Mouse (Mus musculus) embryonic facial prominence, embryonic 13.5 days (tissue): ENCODE data around the gene Rho. TPM values are rescaled to one million over a fixed set of nuclear protein-coding genes. Genes with fewer than 3 reads are reported as not detected.
A peak's percentile ranks its signal among the peaks of the same experiment; 100 is the strongest.

Experiments used
- ATAC-seq: fragments of 200-750 bp; cut with Nextera tagmentation; 2 replicates; pipeline ENCODE4 v1.8.0; 2017; ENCODE audit warnings: low read depth; ENCODE audit not compliant: insufficient number of reproducible peaks, insufficient read depth, low FRiP score, low TSS enrichment
- H3K27ac ChIP-seq: fragments of 300-500 bp; sonication (generic); 2 replicates; pipeline ENCODE4 v1.5.1; 2015; ENCODE audit warnings: moderate library complexity, mild to moderate bottlenecking, inconsistent platforms
- H3K27me3 ChIP-seq: fragments of 300-500 bp; sonication (generic); 2 replicates; pipeline ENCODE4 v1.6.1; 2015; ENCODE audit warnings: mild to moderate bottlenecking, inconsistent platforms
- H3K36me3 ChIP-seq: fragments of 300-500 bp; sonication (generic); 2 replicates; pipeline ENCODE4 v1.6.1; 2015; ENCODE audit warnings: mild to moderate bottlenecking, inconsistent platforms
- H3K4me1 ChIP-seq: fragments of 300-500 bp; sonication (generic); 2 replicates; pipeline ENCODE4 v1.6.1; 2015; ENCODE audit warnings: inconsistent platforms
- H3K4me2 ChIP-seq: fragments of 300-500 bp; sonication (generic); 2 replicates; pipeline ENCODE4 v1.6.1; 2015; ENCODE audit warnings: moderate library complexity, mild to moderate bottlenecking, inconsistent platforms
- H3K4me3 ChIP-seq: fragments of 300-500 bp; sonication (generic); 2 replicates; pipeline ENCODE4 v1.5.1; 2015; ENCODE audit warnings: mild to moderate bottlenecking, inconsistent platforms
- H3K9ac ChIP-seq: fragments of 300-500 bp; sonication (generic); 2 replicates; pipeline ENCODE4 v1.6.1; 2015; ENCODE audit warnings: mild to moderate bottlenecking, inconsistent platforms
- H3K9me3 ChIP-seq: fragments of 300-500 bp; sonication (generic); 2 replicates; pipeline ENCODE4 v1.6.1; 2016; ENCODE audit warnings: inconsistent platforms
- WGBS: fragments of 180-500 bp; shearing (Covaris S2); methylation state at CpG from one replicate; pipeline ENCODE4 v1.1.7; 2015; ENCODE audit warnings: mixed read lengths; 5-methylcytosine and 5-hydroxymethylcytosine counted together
- polyA plus RNA-seq: library from polyadenylated mRNA; unstranded; fragments of >200 nt; fragmentation: Nextera tagmentation; extraction: Ambion mirVana; gene quantifications from 2 replicates; pipeline ENCODE4 v1.2.1, GENCODE M21; 2015

Rho gene
- polyA plus RNA-seq, 1 experiment from 2014 or later: 0.14 TPM

DNA sequence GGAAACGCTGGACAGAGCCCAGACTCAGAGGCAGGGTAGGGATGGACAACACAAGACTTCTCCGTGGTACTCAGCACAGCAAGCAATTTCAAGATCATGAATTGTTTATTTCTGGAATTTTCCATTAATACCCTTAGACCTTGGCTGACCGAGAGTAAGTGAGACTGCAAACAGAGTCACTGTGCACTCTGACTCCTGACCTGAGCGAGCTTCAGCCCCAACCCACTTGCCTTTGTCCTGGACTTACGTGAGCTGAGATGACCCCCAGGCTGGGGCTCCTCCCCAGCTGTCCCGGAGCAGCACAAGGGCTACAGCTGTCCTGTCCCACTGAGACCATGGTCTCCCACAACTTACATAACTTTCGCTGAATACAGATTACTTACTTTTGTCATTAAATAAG lies 51.3 kb downstream of the Rho start:
- Histone ChIP-seq H3K9ac (no peak overlapping the region), H3K27ac (peak overlapping the region; percentile 81), H3K4me2 (0 out of 2 replicates have a peak overlapping the region, but pooled peaks have one; percentile 22), H3K27me3 (no peaks in the 10 kb centered on the region), H3K4me1 (peaks cover 54% of the 10 kb centered on the region), H3K36me3 (peaks cover 5% of the 10 kb centered on the region; the same call in 1 of the 2 replicates), H3K9me3 (no peaks in the 10 kb centered on the region), H3K4me3 (no peak overlapping the region)
- ATAC-seq: no peak
- WGBS: 57% methylated on average over 7 of the region's 7 CpGs

GRCm38 (mm10) chr6:115983306-115984038 lies 51.9 kb downstream of the Rho start:
- Histone ChIP-seq H3K9me3 (no peaks in the 10 kb centered on the region), H3K27me3 (no peaks in the 10 kb centered on the region), H3K9ac (no peak overlapping the region), H3K4me1 (peaks cover 54% of the 10 kb centered on the region), H3K4me2 (peak overlapping the region; percentile 22; the same call in 1 of the 2 replicates), H3K27ac (peak overlapping the region; percentile 81), H3K4me3 (no peak overlapping the region), H3K36me3 (no peaks in the 10 kb centered on the region)
- WGBS: 50% methylated on average over 12 of the region's 12 CpGs
- no peak for ATAC-seq

DNA sequence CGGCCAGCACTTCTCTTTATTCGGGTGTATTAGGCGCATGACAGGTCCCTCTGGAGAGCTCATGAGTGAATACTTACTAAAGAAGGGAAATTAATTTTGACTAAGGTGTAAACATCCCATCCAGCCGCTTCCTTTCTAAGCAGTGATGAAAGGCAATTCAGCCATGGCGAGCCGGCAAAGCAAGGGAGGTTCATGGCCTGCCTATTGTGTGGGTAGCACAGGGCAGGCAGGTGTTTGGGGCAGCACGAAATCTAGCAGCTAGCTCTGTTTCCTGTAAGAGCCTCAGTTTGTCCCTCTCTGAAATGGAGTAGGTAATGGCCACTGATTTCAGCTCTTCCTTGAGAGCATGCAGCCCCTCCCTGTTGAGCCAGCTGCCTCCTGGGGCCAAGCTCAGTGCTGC lies 53.0 kb downstream of the Rho start:
- H3K27me3 ChIP-seq: no peaks in the 10 kb centered on the region
- H3K4me3 ChIP-seq: no peak overlapping the region
- no peaks in the 10 kb centered on the region for H3K9me3 ChIP-seq
- 78% methylated on average over 7 of the region's 7 CpGs for WGBS
- H3K4me2 ChIP-seq: peak overlapping the region; percentile 41; the same call in 1 of the 2 replicates
- H3K9ac ChIP-seq: no peak overlapping the region
- no peaks in the 10 kb centered on the region for H3K36me3 ChIP-seq
- no peak overlapping the region; the same call in 1 of the 2 replicates for H3K27ac ChIP-seq
- ATAC-seq: no peak
- peaks cover 54% of the 10 kb centered on the region for H3K4me1 ChIP-seq

DNA sequence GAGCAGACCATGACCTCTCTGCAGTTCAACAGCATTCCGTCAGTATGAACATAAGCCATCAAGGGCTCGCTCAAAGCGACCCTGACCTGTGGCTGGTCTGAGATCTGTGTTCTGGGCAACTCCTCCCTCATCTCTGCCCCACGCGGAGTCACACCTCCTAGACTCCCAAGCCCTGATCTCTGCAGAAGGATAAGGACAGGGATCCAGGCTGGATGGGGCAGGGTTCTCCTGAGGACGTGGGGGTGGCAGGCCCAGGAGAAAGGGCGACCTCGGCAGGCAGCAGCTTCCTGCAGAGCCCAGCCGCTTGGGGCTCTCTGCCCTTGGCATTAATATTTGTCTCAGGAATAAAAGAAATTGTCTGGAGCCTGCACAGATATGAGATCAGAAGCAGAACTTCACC lies 54.1 kb downstream of the Rho start:
- H3K36me3 ChIP-seq: no peaks in the 10 kb centered on the region
- 0 out of 2 replicates have a peak overlapping the region, but pooled peaks have one; percentile 49 for H3K9ac ChIP-seq
- no peak overlapping the region for H3K4me3 ChIP-seq
- peaks cover 2% of the 10 kb centered on the region; the same call in 1 of the 2 replicates for H3K27me3 ChIP-seq
- WGBS: 56% methylated on average over 9 of the region's 9 CpGs
- H3K9me3 ChIP-seq: no peaks in the 10 kb centered on the region
- H3K27ac ChIP-seq: peak overlapping the region; percentile 62
- peaks cover 54% of the 10 kb centered on the region for H3K4me1 ChIP-seq
- ATAC-seq: no peak
- peak overlapping the region; percentile 41 for H3K4me2 ChIP-seq

DNA sequence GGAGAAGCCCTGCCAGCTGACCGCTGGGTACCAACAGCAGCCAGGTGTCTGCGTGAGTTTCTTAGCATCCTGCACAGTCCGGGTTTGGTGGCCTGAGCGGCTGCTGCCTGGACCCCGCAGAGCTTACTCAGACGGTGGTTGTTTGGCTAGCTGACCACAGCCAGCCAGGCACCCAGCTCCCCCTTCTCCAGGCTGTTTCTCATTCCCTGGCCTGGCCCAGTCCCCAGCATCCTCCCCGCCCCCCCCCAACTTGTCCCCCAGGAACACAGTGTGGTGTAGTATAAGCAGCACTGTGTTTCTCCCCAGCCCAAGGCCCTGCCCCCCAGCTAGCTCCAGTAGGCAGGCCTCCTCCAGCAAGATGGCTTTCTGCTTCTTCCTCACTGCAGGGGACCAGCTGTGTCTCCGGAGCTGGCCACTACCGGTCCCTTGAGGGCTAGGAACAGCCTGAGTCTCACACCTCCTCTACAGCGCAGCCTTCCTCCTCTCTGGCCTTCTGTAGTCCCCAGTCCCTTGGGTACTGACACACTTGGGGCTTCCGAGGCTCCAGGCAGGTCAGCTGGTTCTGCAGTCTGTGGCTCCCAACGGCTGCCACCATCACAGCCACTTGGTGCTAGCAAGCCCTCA lies 55.0 kb downstream of the Rho start:
- 0 out of 2 replicates have a peak overlapping the region, but pooled peaks have one; percentile 1 for H3K4me3 ChIP-seq
- H3K9ac ChIP-seq: peak overlapping the region; percentile 49
- peak overlapping the region; percentile 41 for H3K4me2 ChIP-seq
- no peak; the same call in 1 of the 2 replicates for ATAC-seq
- no peaks in the 10 kb centered on the region for H3K36me3 ChIP-seq
- 51% methylated on average over 12 of the region's 12 CpGs for whole genome bisulfite sequencing
- H3K27me3 ChIP-seq: peaks cover 12% of the 10 kb centered on the region
- peaks cover 62% of the 10 kb centered on the region for H3K4me1 ChIP-seq
- no peaks in the 10 kb centered on the region for H3K9me3 ChIP-seq
- peak overlapping the region; percentile 62; the same call in 1 of the 2 replicates for H3K27ac ChIP-seq

DNA sequence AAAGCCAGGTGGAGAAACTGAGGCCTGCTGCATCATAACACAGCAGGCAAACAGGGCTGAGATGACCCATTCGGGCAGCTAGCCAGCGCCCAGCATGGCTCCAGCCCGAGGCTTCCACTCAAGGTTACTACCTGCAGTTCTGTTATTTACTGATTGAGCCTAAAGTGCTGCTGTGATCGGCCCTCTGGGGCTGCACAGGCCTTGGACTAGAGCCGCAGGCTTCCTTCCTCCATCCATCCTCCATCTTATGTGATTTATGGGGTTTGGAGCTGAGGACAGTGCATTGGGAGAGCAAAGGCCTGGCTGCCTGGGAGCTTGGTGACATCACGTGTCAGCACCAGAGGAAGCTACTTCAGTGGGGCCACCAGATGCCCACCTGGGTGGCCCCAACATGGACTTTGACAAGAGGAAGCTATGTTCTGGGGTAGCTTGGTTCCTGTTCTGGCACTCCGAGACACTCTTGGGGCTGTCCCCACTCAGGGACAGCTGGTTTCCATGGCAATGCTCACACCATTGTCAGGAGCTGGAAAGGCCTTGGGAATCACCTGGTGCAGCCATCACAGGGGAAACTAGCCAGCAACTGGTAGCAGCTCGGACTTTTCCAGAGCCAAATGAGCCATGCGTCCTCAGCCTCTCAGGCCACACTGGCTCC lies 55.7 kb downstream of the Rho start:
- Histone ChIP-seq H3K4me2 (peak overlapping the region; percentile 41), H3K9me3 (no peaks in the 10 kb centered on the region), H3K9ac (peak overlapping the region; percentile 49), H3K27ac (0 out of 2 replicates have a peak overlapping the region, but pooled peaks have one; percentile 55), H3K4me1 (peaks cover 65% of the 10 kb centered on the region), H3K4me3 (0 out of 2 replicates have a peak overlapping the region, but pooled peaks have one; percentile 1), H3K27me3 (peaks cover 18% of the 10 kb centered on the region), H3K36me3 (no peaks in the 10 kb centered on the region)
- 71% methylated on average over 9 of the region's 9 CpGs for whole genome bisulfite sequencing
- no peak for ATAC-seq

DNA sequence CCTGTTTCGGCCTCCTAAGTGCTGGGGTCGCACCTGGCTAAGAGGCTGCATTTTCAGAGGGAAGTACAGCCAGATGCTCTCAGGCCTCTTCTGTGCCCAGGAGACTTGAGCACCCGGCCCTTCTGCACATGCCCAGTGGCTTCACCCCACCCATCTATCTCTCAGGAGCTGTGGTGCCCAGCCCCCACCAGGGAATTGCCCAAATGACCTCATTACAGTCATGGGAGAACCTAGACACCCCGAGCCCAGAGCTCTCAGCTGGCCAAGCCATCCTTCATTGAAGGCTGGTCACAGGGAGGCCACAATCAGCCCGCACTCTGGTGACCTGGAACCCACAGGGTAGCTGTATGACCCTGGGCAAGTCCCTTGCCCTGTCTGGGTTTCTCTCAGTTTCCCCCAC lies 57.5 kb downstream of the Rho start:
- Histone ChIP-seq H3K4me3 (0 out of 2 replicates have a peak overlapping the region, but pooled peaks have one; percentile 3), H3K4me1 (peaks cover 65% of the 10 kb centered on the region), H3K9me3 (no peaks in the 10 kb centered on the region), H3K9ac (0 out of 2 replicates have a peak overlapping the region, but pooled peaks have one; percentile 40), H3K36me3 (no peaks in the 10 kb centered on the region), H3K27me3 (peaks cover 37% of the 10 kb centered on the region), H3K27ac (no peak overlapping the region), H3K4me2 (peak overlapping the region; percentile 36)
- whole genome bisulfite sequencing: 65% methylated on average over 5 of the region's 5 CpGs
- ATAC-seq: no peak

DNA sequence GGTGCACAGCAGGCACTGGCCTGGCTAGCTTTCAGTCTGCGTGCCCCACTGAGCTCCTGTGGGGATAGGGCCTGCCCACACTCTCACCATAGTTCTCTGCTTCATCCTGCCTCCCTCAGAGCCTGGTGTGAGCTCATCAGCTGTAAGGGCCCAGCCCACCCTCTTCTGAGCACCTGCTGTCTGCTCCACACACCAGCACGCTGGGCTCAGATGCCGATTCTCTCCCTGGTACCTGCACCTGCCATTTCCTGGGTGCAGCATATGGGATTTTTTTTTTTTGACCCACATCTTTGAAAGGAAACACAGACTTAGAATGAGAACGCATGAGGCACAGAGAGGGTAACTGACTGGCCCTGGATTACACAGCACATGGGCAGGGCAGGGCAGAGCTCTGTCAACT lies 58.1 kb downstream of the Rho start:
- no peak for ATAC-seq
- H3K4me3 ChIP-seq: 0 out of 2 replicates have a peak overlapping the region, but pooled peaks have one; percentile 9
- H3K36me3 ChIP-seq: no peaks in the 10 kb centered on the region
- H3K27me3 ChIP-seq: peaks cover 42% of the 10 kb centered on the region
- no peaks in the 10 kb centered on the region for H3K9me3 ChIP-seq
- 0 out of 2 replicates have a peak overlapping the region, but pooled peaks have one; percentile 40 for H3K9ac ChIP-seq
- H3K4me1 ChIP-seq: peaks cover 65% of the 10 kb centered on the region
- 73% methylated on average over 4 of the region's 4 CpGs for WGBS
- H3K4me2 ChIP-seq: peak overlapping the region; percentile 36
- H3K27ac ChIP-seq: no peak overlapping the region

Other genes with a start within 250 kb of the Rho start
- gene Tmem40, start 169.3 kb upstream of the Rho start, polyA plus RNA-seq: 3.7 and 4.2 TPM in 2 replicates
- 42.2 and 45.8 TPM in 2 replicates for gene Cand2, start 157.2 kb upstream of the Rho start, polyA plus RNA-seq
- 2,295 and 2,526 TPM in 2 replicates for gene Rpl32, start 123.0 kb upstream of the Rho start, polyA plus RNA-seq
- 0.62 and 0.81 TPM in 2 replicates for gene Efcab12, start 93.3 kb upstream of the Rho start, polyA plus RNA-seq
- gene Mbd4, start 78.4 kb upstream of the Rho start, polyA plus RNA-seq: 26.0 and 27.9 TPM in 2 replicates
- 26.2 and 29.0 TPM in 2 replicates for gene Ift122, start 78.3 kb upstream of the Rho start, polyA plus RNA-seq
- not detected in 2 replicates for gene H1foo, start 13.2 kb downstream of the Rho start, polyA plus RNA-seq
- 25.2 and 40.3 TPM in 2 replicates for gene Plxnd1, start 63.3 kb downstream of the Rho start, polyA plus RNA-seq